Mouse (Mus musculus) embryonic facial prominence, embryonic 13.5 days (tissue): Measurements from ENCODE around the gene Pitpnm3. TPM values are rescaled to one million over a fixed set of nuclear protein-coding genes. Genes with fewer than 3 reads are reported as not detected.
A peak's percentile ranks its signal among the peaks of the same experiment; 100 is the strongest.

Experiments
- ATAC-seq: fragments of 200-750 bp; cut with Nextera tagmentation; 2 replicates; pipeline ENCODE4 v1.8.0; 2017; ENCODE audit warnings: low read depth; ENCODE audit not compliant: insufficient number of reproducible peaks, insufficient read depth, low FRiP score, low TSS enrichment
- H3K27ac ChIP-seq: fragments of 300-500 bp; sonication (generic); 2 replicates; pipeline ENCODE4 v1.5.1; 2015; ENCODE audit warnings: moderate library complexity, mild to moderate bottlenecking, inconsistent platforms
- H3K27me3 ChIP-seq: fragments of 300-500 bp; sonication (generic); 2 replicates; pipeline ENCODE4 v1.6.1; 2015; ENCODE audit warnings: mild to moderate bottlenecking, inconsistent platforms
- H3K36me3 ChIP-seq: fragments of 300-500 bp; sonication (generic); 2 replicates; pipeline ENCODE4 v1.6.1; 2015; ENCODE audit warnings: mild to moderate bottlenecking, inconsistent platforms
- H3K4me1 ChIP-seq: fragments of 300-500 bp; sonication (generic); 2 replicates; pipeline ENCODE4 v1.6.1; 2015; ENCODE audit warnings: inconsistent platforms
- H3K4me2 ChIP-seq: fragments of 300-500 bp; sonication (generic); 2 replicates; pipeline ENCODE4 v1.6.1; 2015; ENCODE audit warnings: moderate library complexity, mild to moderate bottlenecking, inconsistent platforms
- H3K4me3 ChIP-seq: fragments of 300-500 bp; sonication (generic); 2 replicates; pipeline ENCODE4 v1.5.1; 2015; ENCODE audit warnings: mild to moderate bottlenecking, inconsistent platforms
- H3K9ac ChIP-seq: fragments of 300-500 bp; sonication (generic); 2 replicates; pipeline ENCODE4 v1.6.1; 2015; ENCODE audit warnings: mild to moderate bottlenecking, inconsistent platforms
- H3K9me3 ChIP-seq: fragments of 300-500 bp; sonication (generic); 2 replicates; pipeline ENCODE4 v1.6.1; 2016; ENCODE audit warnings: inconsistent platforms
- WGBS: fragments of 180-500 bp; shearing (Covaris S2); methylation state at CpG from one replicate; pipeline ENCODE4 v1.1.7; 2015; ENCODE audit warnings: mixed read lengths; 5-methylcytosine and 5-hydroxymethylcytosine counted together
- polyA plus RNA-seq: library from polyadenylated mRNA; unstranded; fragments of >200 nt; fragmentation: Nextera tagmentation; extraction: Ambion mirVana; gene quantifications from 2 replicates; pipeline ENCODE4 v1.2.1, GENCODE M21; 2015

The Pitpnm3 gene
- polyA plus RNA-seq, 1 experiment from 2014 or later: 0.62 TPM

DNA sequence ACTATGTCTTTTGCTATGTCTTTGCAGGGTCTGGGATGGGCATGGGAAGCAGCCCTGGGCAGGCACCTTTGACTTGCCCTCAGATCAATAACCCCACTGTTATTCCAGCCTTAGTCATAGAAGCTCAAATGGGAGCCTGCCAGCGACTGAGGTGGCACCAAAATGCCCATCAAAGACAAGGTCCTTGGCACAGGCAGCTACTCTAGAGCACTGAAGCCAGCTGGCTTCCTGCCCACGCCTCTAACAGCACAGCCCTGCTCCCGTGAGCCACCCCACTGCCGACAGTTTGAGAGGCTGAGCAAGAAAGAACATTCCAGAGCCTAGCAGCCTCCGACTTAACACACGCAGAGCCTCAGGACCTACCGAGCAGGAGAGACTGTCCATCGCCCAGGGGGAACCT, 70.5 kb downstream of the Pitpnm3 start:
- no peak overlapping the region for H3K4me3 ChIP-seq
- H3K27me3 ChIP-seq: no peaks in the 10 kb centered on the region
- 92% methylated on average over 8 of the region's 8 CpGs for WGBS
- H3K9ac ChIP-seq: no peak overlapping the region
- ATAC-seq: no peak
- peaks cover 15% of the 10 kb centered on the region for H3K9me3 ChIP-seq
- H3K4me1 ChIP-seq: peaks cover 3% of the 10 kb centered on the region; the same call in 1 of the 2 replicates
- peaks cover 4% of the 10 kb centered on the region; the same call in 1 of the 2 replicates for H3K36me3 ChIP-seq
- no peak overlapping the region for H3K4me2 ChIP-seq
- H3K27ac ChIP-seq: no peak overlapping the region

DNA sequence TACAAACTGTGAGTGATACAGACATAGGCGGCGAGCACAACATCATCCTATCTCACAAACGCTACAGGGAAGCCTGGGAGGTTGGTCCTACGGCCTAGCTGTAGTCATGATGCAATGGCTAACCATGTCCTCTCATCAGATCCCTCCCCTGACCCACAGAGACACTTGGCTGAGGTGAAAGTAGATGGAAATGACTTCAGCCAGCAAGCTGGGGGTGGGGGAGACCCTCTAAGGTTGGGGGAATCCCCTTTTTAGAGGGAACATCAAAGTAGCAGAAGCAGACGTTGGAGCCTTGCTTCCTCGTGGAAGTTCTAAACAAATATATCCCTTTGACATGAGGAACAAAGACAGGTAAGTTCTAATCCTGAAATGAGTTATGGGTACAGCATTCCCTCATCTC, 71.2 kb downstream of the Pitpnm3 start:
- H3K27ac ChIP-seq: no peak overlapping the region
- peaks cover 15% of the 10 kb centered on the region for H3K9me3 ChIP-seq
- peaks cover 4% of the 10 kb centered on the region; the same call in 1 of the 2 replicates for H3K36me3 ChIP-seq
- no peak overlapping the region for H3K4me3 ChIP-seq
- no peak overlapping the region for H3K9ac ChIP-seq
- 77% methylated on average over 6 of the region's 6 CpGs for WGBS
- no peak for ATAC-seq
- H3K4me1 ChIP-seq: peaks cover 3% of the 10 kb centered on the region; the same call in 1 of the 2 replicates
- H3K27me3 ChIP-seq: no peaks in the 10 kb centered on the region
- H3K4me2 ChIP-seq: no peak overlapping the region

DNA sequence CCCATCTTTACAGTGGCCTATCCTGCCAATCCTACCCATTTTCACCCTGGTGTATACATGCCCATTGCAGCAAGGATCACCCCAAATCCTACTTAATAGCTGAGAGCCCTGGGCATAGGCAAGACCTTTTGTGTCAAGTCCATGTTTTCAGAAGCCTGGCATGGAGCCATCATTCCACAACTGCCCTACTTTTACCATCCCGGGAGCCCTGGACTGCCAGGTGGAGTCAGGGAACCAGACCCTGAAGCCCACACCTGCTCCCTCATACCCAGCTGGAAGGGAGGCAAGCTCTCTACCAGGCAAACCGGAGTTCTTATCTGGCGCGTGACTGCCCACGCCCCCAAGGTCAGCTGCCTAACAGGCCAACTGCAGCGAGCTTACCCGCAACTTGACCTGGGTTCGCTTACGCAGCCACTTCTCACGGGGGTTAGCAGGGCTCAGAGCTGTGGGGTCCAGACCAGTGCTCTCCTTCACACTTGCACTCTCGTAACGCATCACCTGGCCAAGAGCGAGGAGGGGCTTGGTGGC, 74.4 kb downstream of the Pitpnm3 start:
- Histone ChIP-seq H3K36me3 (peaks cover 4% of the 10 kb centered on the region; the same call in 1 of the 2 replicates), H3K27ac (no peak overlapping the region), H3K4me3 (no peak overlapping the region), H3K4me1 (peaks cover 12% of the 10 kb centered on the region), H3K9me3 (peaks cover 15% of the 10 kb centered on the region), H3K9ac (no peak overlapping the region), H3K4me2 (no peak overlapping the region), H3K27me3 (no peaks in the 10 kb centered on the region)
- ATAC-seq: no peak
- 77% methylated on average over 13 of the region's 13 CpGs for WGBS

DNA sequence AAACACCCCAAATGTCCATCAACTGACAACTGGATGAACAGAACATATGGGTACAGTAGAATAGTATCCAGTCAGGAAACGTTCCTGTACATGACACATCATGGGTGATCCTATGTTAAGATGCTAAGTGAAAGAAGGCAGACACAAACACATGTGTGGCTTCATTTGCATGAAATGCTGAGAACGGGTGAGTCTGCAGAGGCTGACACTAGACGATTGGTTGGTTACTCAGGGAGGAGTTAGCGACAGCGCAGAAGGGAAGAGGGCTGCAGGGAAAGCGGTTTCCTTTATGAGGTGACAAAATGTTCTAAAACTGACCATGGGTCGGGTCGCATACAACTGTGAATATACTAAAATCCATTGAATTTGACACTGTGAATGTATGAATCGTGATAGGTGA, 75.2 kb downstream of the Pitpnm3 start:
- WGBS: 75% methylated on average over 9 of the region's 9 CpGs
- Histone ChIP-seq H3K9me3 (peaks cover 14% of the 10 kb centered on the region), H3K4me3 (no peak overlapping the region), H3K27me3 (no peaks in the 10 kb centered on the region), H3K4me2 (no peak overlapping the region), H3K36me3 (peaks cover 4% of the 10 kb centered on the region; the same call in 1 of the 2 replicates), H3K9ac (no peak overlapping the region), H3K4me1 (peaks cover 19% of the 10 kb centered on the region), H3K27ac (no peak overlapping the region)
- no peak for ATAC-seq

DNA sequence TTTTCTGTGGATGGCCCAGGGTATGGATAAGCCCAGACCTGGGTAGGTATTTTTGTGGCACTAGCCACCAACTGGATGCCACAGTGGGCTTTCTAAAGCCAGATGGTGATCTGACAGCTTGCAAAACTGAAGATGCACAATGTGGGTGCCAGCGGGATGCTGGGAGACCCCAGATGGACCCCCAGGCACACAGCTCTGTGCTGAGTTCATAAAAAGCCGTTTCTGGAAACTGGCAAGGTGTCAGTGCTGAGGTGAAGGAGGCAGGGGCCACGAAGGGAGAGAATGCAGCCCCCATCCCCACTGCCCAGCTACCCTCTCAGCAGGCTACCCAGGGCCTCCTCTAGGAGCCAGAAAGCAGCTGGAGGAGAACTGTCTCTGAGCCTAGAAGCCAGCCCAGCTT, 78.4 kb downstream of the Pitpnm3 start:
- no peak for ATAC-seq
- no peak overlapping the region for H3K4me2 ChIP-seq
- H3K9ac ChIP-seq: 0 out of 2 replicates have a peak overlapping the region, but pooled peaks have one; percentile 6
- H3K4me3 ChIP-seq: no peak overlapping the region
- H3K27ac ChIP-seq: no peak overlapping the region
- no peaks in the 10 kb centered on the region for H3K36me3 ChIP-seq
- H3K4me1 ChIP-seq: peaks cover 38% of the 10 kb centered on the region
- no peaks in the 10 kb centered on the region for H3K27me3 ChIP-seq
- H3K9me3 ChIP-seq: no peaks in the 10 kb centered on the region
- 73% methylated on average over 3 of the region's 3 CpGs for WGBS

DNA sequence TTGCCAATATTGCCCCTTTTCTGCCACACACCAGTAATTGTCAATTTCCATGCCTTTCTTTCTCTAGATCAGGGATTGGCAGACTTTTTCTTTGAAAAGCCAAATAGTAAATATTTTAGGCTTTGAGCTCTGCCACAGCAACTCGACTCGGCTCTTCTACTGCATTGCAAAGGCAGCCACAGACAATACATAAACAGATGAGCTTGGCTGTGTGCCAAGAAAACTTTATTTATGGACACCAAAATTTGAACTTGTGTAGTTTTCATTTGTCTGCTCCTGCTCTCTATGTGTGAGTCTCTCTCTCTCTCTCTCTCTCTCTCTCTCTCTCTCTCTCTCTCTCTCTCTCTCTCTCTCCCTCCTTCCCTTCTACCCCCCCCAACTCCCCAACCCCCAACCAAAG, 80.4 kb downstream of the Pitpnm3 start:
- 5% methylated on average over 2 of the region's 2 CpGs for WGBS
- Histone ChIP-seq H3K4me1 (peaks cover 57% of the 10 kb centered on the region), H3K36me3 (no peaks in the 10 kb centered on the region), H3K27ac (0 out of 2 replicates have a peak overlapping the region, but pooled peaks have one; percentile 7), H3K27me3 (peaks cover 15% of the 10 kb centered on the region; the same call in 1 of the 2 replicates), H3K4me2 (no peak overlapping the region), H3K9ac (no peak overlapping the region), H3K4me3 (no peak overlapping the region), H3K9me3 (no peaks in the 10 kb centered on the region)
- ATAC-seq: no peak

DNA sequence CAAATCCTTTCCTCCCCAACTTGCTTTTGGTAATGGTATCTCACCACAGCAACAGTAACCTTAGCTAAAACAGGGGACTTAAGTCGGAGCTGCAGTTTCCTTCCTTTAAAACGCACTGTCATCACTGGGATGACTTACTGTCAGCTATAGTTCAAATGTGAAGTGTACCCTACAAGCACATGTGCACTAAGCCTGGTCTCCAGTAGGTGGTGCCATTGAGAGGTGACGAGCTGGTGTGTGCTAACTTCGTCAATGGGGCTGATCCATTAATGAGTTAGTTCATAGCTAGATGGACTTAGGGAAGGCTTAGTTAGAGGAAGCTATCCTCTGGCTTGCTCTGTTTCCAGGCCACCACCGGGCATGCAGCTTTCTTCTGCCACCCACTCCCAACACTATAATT, 82.9 kb downstream of the Pitpnm3 start:
- no peaks in the 10 kb centered on the region for H3K36me3 ChIP-seq
- ATAC-seq: no peak
- H3K9ac ChIP-seq: no peak overlapping the region
- 15% methylated on average over 5 of the region's 5 CpGs for WGBS
- no peaks in the 10 kb centered on the region for H3K9me3 ChIP-seq
- H3K4me1 ChIP-seq: peaks cover 65% of the 10 kb centered on the region
- peaks cover 25% of the 10 kb centered on the region for H3K27me3 ChIP-seq
- no peak overlapping the region for H3K27ac ChIP-seq
- H3K4me3 ChIP-seq: no peak overlapping the region
- no peak overlapping the region for H3K4me2 ChIP-seq

DNA sequence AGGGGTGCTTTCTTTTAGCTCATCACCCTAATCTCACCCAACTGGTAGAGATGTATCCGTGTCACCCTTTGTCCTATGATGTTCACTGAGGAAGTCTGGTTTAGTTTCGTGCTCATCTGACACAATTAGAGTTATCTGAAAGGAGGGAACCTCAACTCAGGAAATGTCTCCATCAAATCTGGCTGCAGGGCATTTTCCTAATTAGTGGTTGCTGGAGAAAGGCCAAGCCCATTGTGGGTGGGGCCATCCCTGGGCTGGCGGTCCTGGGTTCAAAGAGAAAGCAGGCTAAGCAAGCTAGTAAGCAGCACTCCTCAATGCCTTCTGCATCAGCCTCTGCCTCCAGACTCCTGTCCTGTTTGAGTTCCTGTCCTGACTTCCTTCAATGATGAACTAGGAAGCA, 83.4 kb downstream of the Pitpnm3 start:
- H3K36me3 ChIP-seq: no peaks in the 10 kb centered on the region
- peaks cover 25% of the 10 kb centered on the region for H3K27me3 ChIP-seq

DNA sequence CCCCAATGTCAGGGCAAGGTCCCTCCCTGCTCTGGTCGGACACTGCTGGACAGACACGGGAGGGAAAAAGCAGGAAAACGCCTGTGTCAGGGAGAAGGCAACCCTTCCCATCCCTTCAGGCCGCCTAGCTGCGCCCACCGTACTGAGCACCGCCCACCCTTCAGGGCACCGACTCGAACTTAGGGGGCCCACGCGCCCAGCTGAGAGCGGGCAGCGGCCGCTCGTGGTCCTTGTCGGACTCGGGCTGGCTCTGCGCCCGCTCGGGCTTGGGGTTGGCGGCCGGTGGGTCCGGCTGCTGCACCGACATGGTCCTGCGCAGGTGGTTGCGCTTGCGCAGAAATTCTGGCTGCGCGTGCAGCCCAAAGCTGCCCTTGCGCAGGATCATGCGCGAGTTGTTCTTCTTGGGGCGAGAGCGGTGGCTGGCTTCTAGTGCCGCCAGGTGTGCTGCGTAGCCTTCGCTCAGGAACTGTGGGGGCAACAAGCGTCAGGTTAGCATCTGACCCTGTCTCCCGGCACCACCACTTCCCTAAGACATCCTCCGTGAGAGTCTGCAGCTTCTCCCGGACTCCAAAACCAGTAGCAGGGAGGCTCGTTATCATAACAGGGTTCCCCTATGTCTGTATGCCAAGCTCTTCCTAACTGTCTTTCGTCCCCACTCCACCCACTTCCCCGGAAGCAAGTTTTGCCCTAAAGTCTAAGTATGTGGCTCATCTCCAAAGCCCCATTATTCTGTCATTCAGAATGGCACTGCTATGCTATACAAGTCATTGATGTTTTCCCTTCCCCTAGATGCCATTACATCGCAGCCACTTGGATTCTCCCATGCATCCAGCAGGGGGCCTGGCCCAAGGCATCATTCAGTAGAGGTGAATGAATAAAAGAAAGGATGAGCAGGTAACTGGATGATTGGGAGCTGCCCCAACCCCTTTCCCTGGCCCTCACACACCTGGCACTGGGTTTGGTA, 84.4 kb downstream of the Pitpnm3 start:
- Histone ChIP-seq H3K36me3 (peaks cover 9% of the 10 kb centered on the region), H3K4me3 (peak overlapping the region; percentile 53), H3K9me3 (no peaks in the 10 kb centered on the region), H3K27me3 (peaks cover 25% of the 10 kb centered on the region), H3K4me2 (peak overlapping the region; percentile 88), H3K27ac (no peak overlapping the region), H3K9ac (peak overlapping the region; percentile 69), H3K4me1 (peaks cover 54% of the 10 kb centered on the region)
- 2% methylated on average over 45 of the region's 45 CpGs for WGBS
- peak; percentile 12; the same call in 1 of the 2 replicates for ATAC-seq

More for the DNA sequence above, 83.4 kb downstream of the Pitpnm3 start:
- no peak overlapping the region for H3K4me2 ChIP-seq
- no peaks in the 10 kb centered on the region for H3K9me3 ChIP-seq
- 22% methylated on average over 3 of the region's 3 CpGs for WGBS
- H3K4me3 ChIP-seq: no peak overlapping the region
- H3K9ac ChIP-seq: no peak overlapping the region
- no peak overlapping the region for H3K27ac ChIP-seq
- peaks cover 64% of the 10 kb centered on the region for H3K4me1 ChIP-seq
- ATAC-seq: no peak

DNA sequence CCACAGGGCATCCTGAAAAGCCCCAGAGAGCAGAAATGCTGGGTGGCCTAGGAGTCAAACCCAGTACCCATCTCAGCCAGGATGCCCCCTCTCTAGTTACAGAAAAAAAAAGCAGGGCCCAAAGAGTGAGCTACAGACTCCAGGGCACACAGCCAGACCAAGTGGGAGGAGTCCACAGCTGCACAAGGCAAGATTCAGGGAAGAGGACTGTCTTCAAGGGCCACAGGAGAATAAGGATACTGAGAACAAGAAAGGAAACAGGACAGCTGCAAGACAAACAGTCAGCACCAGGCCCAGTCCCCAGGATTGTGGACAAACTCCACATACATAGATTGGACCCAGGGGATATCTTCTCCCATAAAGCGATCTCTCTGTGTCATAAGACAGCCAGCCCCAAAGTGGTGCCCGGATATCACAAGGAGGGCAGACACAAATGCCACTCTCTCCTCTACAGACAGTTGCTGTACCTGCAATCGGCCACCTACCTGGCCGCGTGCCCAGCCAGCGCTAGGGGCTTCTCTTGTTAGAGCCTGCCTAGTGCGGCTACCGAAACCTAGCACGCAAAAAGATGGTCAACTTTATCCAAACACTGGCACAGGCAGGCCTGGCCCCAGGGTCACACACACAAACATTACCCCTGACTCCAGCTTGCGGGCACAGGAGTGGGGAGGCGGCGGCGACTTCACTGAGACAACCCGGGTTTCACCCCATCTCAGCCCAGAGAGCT, 85.2 kb downstream of the Pitpnm3 start:
- no peak for ATAC-seq
- peak overlapping the region; percentile 69 for H3K9ac ChIP-seq
- peaks cover 46% of the 10 kb centered on the region for H3K4me1 ChIP-seq
- 18% methylated on average over 14 of the region's 14 CpGs for WGBS
- peaks cover 25% of the 10 kb centered on the region for H3K27me3 ChIP-seq
- H3K4me2 ChIP-seq: peak overlapping the region; percentile 88
- no peaks in the 10 kb centered on the region for H3K9me3 ChIP-seq
- H3K27ac ChIP-seq: no peak overlapping the region
- peak overlapping the region; percentile 53 for H3K4me3 ChIP-seq
- peaks cover 18% of the 10 kb centered on the region for H3K36me3 ChIP-seq

DNA sequence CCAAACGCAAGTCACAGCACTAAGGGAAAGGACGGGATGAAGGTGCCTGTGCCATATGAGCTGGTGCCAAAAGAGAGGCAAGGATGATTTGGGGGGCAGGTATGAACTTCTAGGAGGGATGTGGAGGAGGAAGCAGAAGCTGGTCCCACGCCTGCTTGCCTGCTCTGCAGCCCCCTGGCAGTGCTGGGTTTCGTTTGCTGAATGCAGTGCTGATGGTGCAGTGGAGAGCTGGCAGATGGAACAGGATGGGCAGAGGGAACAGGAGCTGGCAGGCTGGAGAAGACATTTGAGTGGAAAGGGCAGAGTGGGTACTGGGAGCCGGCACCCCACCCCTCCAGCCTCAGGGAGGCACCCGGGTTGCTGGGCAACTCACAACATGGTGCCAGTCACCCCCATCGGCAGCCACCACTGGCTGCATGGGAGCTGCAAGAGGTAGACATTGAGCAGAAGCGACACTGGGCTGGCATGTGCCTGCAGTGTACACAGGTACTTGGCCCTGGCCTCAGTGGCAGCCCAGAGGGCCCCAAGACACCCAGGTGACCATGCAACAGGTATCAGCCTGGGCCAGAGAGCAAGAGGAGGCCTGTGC, 86.3 kb downstream of the Pitpnm3 start:
- no peak for ATAC-seq
- Histone ChIP-seq H3K4me3 (no peak overlapping the region), H3K9me3 (no peaks in the 10 kb centered on the region), H3K27me3 (peaks cover 25% of the 10 kb centered on the region), H3K9ac (no peak overlapping the region), H3K36me3 (peaks cover 28% of the 10 kb centered on the region), H3K4me1 (peaks cover 41% of the 10 kb centered on the region), H3K4me2 (no peak overlapping the region), H3K27ac (no peak overlapping the region)
- 72% methylated on average over 8 of the region's 8 CpGs for WGBS
